Mouse (Mus musculus): ENCODE data around the gene Tigd3. TPM values are rescaled to one million over a fixed set of nuclear protein-coding genes. Genes with fewer than 3 reads are reported as not detected.

The Tigd3 gene
- total and polyA plus RNA-seq, 3 experiments: 2.1 to 2.2 TPM; not detected in 1

GRCm38 (mm10) chr19:5856604-5857003, 37.3 kb downstream of the Tigd3 start:
- DNase-seq (ENCODE audit: low read depth, low spot score): no peak
- Histone ChIP-seq H3K9me3 (replicated peaks; ENCODE audit: insufficient read depth, low read length) (no peaks in the 10 kb centered on the region), H3K27ac (ENCODE audit: control insufficient read depth, low read depth, low read length) (no peak overlapping the region), H3K4me3 (ENCODE audit: control insufficient read depth in 1 of 2, insufficient read depth in 1 of 2, low read depth in 2 of 2, low read length in 2 of 2) (no peak overlapping the region), H3K27me3 (ENCODE audit: control insufficient read depth in 1 of 2, insufficient read depth in 2 of 2, low read length in 2 of 2) (no peaks in the 10 kb centered on the region), H3K79me2 (ENCODE audit: control insufficient read depth, insufficient read depth, low read length, poor library complexity) (no peaks in the 10 kb centered on the region), H3K36me3 (ENCODE audit: control insufficient read depth in 1 of 2, insufficient read depth in 2 of 2, low read length in 2 of 2) (peaks cover 3 to 5% of the 10 kb centered on the region in 2 experiments), H3K9ac (ENCODE audit: control insufficient read depth, low read depth, low read length, poor library complexity, severe bottlenecking) (no peak overlapping the region), H3K4me1 (ENCODE audit: control insufficient read depth in 1 of 2, insufficient read depth in 2 of 2, low read length in 2 of 2) (peaks cover 0 to 4% of the 10 kb centered on the region in 2 experiments; a peak in 2 of 4 replicates)
- no peak for TF ChIP-seq NRF1 (IDR thresholded peaks at IDR 0.05; ENCODE audit: insufficient read depth, low read depth, low read length, poor library complexity, severe bottlenecking)
- TF ChIP-seq CHD2 (IDR thresholded peaks at IDR 0.05; ENCODE audit: low read length): no peak
- TF ChIP-seq EP300 (IDR thresholded peaks at IDR 0.05; ENCODE audit: low read depth in 1 of 2, low read length in 2 of 2): no peak
- no peak for TF ChIP-seq ZC3H11A (IDR thresholded peaks at IDR 0.05; ENCODE audit: low read depth, low read length)
- TF ChIP-seq MYC (IDR thresholded peaks at IDR 0.05; ENCODE audit: low read depth, low read length): no peak
- no peak for TF ChIP-seq BHLHE40 (IDR thresholded peaks at IDR 0.05; ENCODE audit: borderline replicate concordance, low read depth, low read length)
- TF ChIP-seq GATA1 (IDR thresholded peaks at IDR 0.05; ENCODE audit: low read depth, low read length): no peak
- TF ChIP-seq RCOR1 (IDR thresholded peaks at IDR 0.05; ENCODE audit: low read depth, low read length): no peak
- TF ChIP-seq CHD1 (IDR thresholded peaks at IDR 0.05; ENCODE audit: low read depth, low read length): no peak
- no peak for TF ChIP-seq TAL1 (IDR thresholded peaks at IDR 0.05; ENCODE audit: low read length)
- no peak for TF ChIP-seq MYB (IDR thresholded peaks at IDR 0.05; ENCODE audit: low read depth, low read length)
- TF ChIP-seq ZNF384 (IDR thresholded peaks at IDR 0.05; ENCODE audit: low read depth, low read length): no peak
- TF ChIP-seq MAX (IDR thresholded peaks at IDR 0.05; ENCODE audit: low read length): no peak
- no peak for TF ChIP-seq ZMIZ1 (IDR thresholded peaks at IDR 0.05; ENCODE audit: low read depth, low read length)
- no peak for TF ChIP-seq NELFE (IDR thresholded peaks at IDR 0.05; ENCODE audit: low read depth, low read length)

- Histone ChIP-seq H3K4me3 (ENCODE audit: control insufficient read depth in 1 of 2, insufficient read depth in 1 of 2, low read depth in 2 of 2, low read length in 2 of 2) (no peak overlapping the region), H3K36me3 (ENCODE audit: control insufficient read depth in 1 of 2, insufficient read depth in 2 of 2, low read length in 2 of 2) (peaks cover 2 to 27% of the 10 kb centered on the region in 2 experiments; a peak in 3 of 4 replicates), H3K9ac (ENCODE audit: control insufficient read depth, low read depth, low read length, poor library complexity, severe bottlenecking) (no peak overlapping the region), H3K79me2 (ENCODE audit: control insufficient read depth, insufficient read depth, low read length, poor library complexity) (no peaks in the 10 kb centered on the region; the same call in 1 of the 2 replicates), H3K4me1 (ENCODE audit: control insufficient read depth in 1 of 2, insufficient read depth in 2 of 2, low read length in 2 of 2) (peaks cover 12 to 36% of the 10 kb centered on the region in 2 experiments), H3K27me3 (ENCODE audit: control insufficient read depth in 1 of 2, insufficient read depth in 2 of 2, low read length in 2 of 2) (no peaks in the 10 kb centered on the region), H3K27ac (ENCODE audit: control insufficient read depth, low read depth, low read length) (no peak overlapping the region), H3K9me3 (replicated peaks; ENCODE audit: insufficient read depth, low read length) (no peaks in the 10 kb centered on the region)
- no peak for DNase-seq (ENCODE audit: low read depth, low spot score)
- no peak for TF ChIP-seq CHD2 (IDR thresholded peaks at IDR 0.05; ENCODE audit: low read length)
- TF ChIP-seq MXI1 (IDR thresholded peaks at IDR 0.05; ENCODE audit: low read depth, low read length): no peak
- no peak for TF ChIP-seq ZKSCAN1 (IDR thresholded peaks at IDR 0.05; ENCODE audit: low read depth, low read length)
- no peak for TF ChIP-seq NRF1 (IDR thresholded peaks at IDR 0.05; ENCODE audit: insufficient read depth, low read depth, low read length, poor library complexity, severe bottlenecking)
- TF ChIP-seq MAZ (IDR thresholded peaks at IDR 0.05; ENCODE audit: low read depth, low read length): no peak
- TF ChIP-seq TAL1 (IDR thresholded peaks at IDR 0.05; ENCODE audit: low read length): no peak
- TF ChIP-seq UBTF (IDR thresholded peaks at IDR 0.05; ENCODE audit: borderline replicate concordance, insufficient read depth, low read depth, low read length): no peak
- no peak for TF ChIP-seq MEF2A (IDR thresholded peaks at IDR 0.05; ENCODE audit: extremely low read depth, insufficient replicate concordance, low read depth, low read length, poor library complexity, severe bottlenecking)
- no peak for TF ChIP-seq TCF12 (IDR thresholded peaks at IDR 0.05; ENCODE audit: low read depth, low read length)
- TF ChIP-seq ZC3H11A (IDR thresholded peaks at IDR 0.05; ENCODE audit: low read depth, low read length): no peak
- no peak for TF ChIP-seq E2F4 (IDR thresholded peaks at IDR 0.05; ENCODE audit: borderline replicate concordance, low read depth, low read length)
- TF ChIP-seq SIN3A (IDR thresholded peaks at IDR 0.05; ENCODE audit: low read length): no peak
Measured at GRCm38 (mm10) chr19:5852035-5852722, 41.8 kb downstream of the Tigd3 start.

Measured in MEL (cell line).